Mouse (Mus musculus) brain, adult 2 months (tissue): ENCODE measurements around the gene Ggcx.
"Not testable (repeated sequence)": the region's sequence is repeated elsewhere in the genome, so short reads cannot be mapped to it uniquely, and the experiment has no call there.

ENCODE experiments used
- DNase-seq: peaks from one replicate; pipeline ENCODE4 v3.0.0; 2011; ENCODE audit warnings: low read depth, low spot score

Gene Ggcx

GRCm38 (mm10) chr6:72429061-72429842 lies 15.1 kb downstream of the Ggcx start:
- DNase-seq: no peak

GRCm38 (mm10) chr6:72430989-72431921 lies 17.1 kb downstream of the Ggcx start:
- DNase-seq: peak; percentile 82

- no peak for DNase-seq
Observed at GRCm38 (mm10) chr6:72432153-72432552, 18.0 kb downstream of the Ggcx start.

- no peak for DNase-seq
Observed at GRCm38 (mm10) chr6:72438226-72438625, 24.1 kb downstream of the Ggcx start.

GRCm38 (mm10) chr6:72438862-72439354 lies 24.8 kb downstream of the Ggcx start:
- DNase-seq: peak; percentile 96

GRCm38 (mm10) chr6:72439355-72440185 lies 25.5 kb downstream of the Ggcx start, which contains the start of gene Mat2a:
Mat2a (minus strand) TSS chr6:72439558.
- DNase-seq: peak; percentile 98

GRCm38 (mm10) chr6:72440186-72440990 lies 26.3 kb downstream of the Ggcx start:
- DNase-seq: peak; percentile 62

GRCm38 (mm10) chr6:72442921-72443604 lies 29.0 kb downstream of the Ggcx start:
- no peak for DNase-seq

GRCm38 (mm10) chr6:72445011-72445410 lies 30.9 kb downstream of the Ggcx start:
- no peak for DNase-seq

GRCm38 (mm10) chr6:72447487-72447886 lies 33.4 kb downstream of the Ggcx start:
- no peak for DNase-seq

- DNase-seq: not testable (repeated sequence)
Observed at GRCm38 (mm10) chr6:72451778-72452177, 37.7 kb downstream of the Ggcx start.

- DNase-seq: no peak
Observed at GRCm38 (mm10) chr6:72452329-72452728, 38.2 kb downstream of the Ggcx start.

- DNase-seq: no peak
Observed at GRCm38 (mm10) chr6:72453578-72453977, 39.5 kb downstream of the Ggcx start.

- peak; percentile 49 for DNase-seq
Observed at GRCm38 (mm10) chr6:72454072-72454746, 40.1 kb downstream of the Ggcx start.

GRCm38 (mm10) chr6:72454833-72455373 lies 40.8 kb downstream of the Ggcx start:
- DNase-seq: no peak

- no peak for DNase-seq
Observed at GRCm38 (mm10) chr6:72456567-72456966, 42.5 kb downstream of the Ggcx start.

GRCm38 (mm10) chr6:72458418-72458817 lies 44.3 kb downstream of the Ggcx start:
- no peak for DNase-seq

- no peak for DNase-seq
Observed at GRCm38 (mm10) chr6:72458921-72459320, 44.8 kb downstream of the Ggcx start.
